In the genomic region with DNA sequence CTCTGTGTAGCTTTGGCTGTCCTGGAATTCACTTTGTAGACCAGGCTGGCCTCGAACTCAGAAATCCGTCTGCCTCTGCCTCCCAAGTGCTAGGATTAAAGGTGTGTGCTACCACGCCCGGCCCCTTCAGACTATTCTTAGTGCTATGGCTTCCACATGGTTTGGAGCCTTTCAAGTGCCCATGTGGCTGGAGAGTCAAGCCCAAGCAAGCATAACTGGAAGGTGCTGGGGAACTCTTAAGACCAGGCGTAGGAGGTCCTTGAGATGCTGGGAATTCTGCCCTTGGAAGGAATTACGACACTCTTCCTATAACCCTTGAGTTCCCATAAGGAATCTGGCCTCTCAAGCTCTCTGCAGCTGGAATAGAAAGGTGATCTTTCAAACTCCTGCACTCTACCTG, we compare ENCODE assay signal across 29 mouse cellular contexts. TPM values are rescaled to one million over a fixed set of nuclear protein-coding genes. Genes with fewer than 3 reads are reported as not detected.
"Had no signal": no experiment of that assay in that cellular context is flagged by ENCODE, and none has a peak within 500 bp of the region (broad histone marks: within the 10 kb centered on the region; RNA-seq: fewer than 3 reads in every experiment).

No protein-coding gene starts in this region.

- H3K27ac ChIP-seq: intestine, embryonic 15.5 days; kidney, embryonic 15.5 days; liver, embryonic 13.5 days; lung, embryonic 15.5 days; midbrain, embryonic 10.5 days; midbrain, embryonic 13.5 days had no signal

- H3K9ac ChIP-seq: intestine, embryonic 15.5 days; kidney, embryonic 15.5 days; liver, embryonic 13.5 days; lung, embryonic 15.5 days; midbrain, embryonic 13.5 days had no signal

- H3K9me3 ChIP-seq: intestine, embryonic 15.5 days; kidney, embryonic 15.5 days; liver, embryonic 13.5 days; lung, embryonic 15.5 days; megakaryocyte, embryonic 14.5 days; midbrain, embryonic 10.5 days; midbrain, embryonic 13.5 days had no signal

- ATAC-seq: intestine, embryonic 15.5 days; midbrain, embryonic 13.5 days had no signal

- H3K4me1 ChIP-seq: intestine, embryonic 15.5 days; kidney, embryonic 15.5 days; liver, embryonic 13.5 days; lung, embryonic 15.5 days; megakaryocyte, embryonic 14.5 days; midbrain, embryonic 10.5 days; midbrain, embryonic 13.5 days had no signal

- H3K4me2 ChIP-seq: intestine, embryonic 15.5 days; kidney, embryonic 15.5 days; liver, embryonic 13.5 days; lung, embryonic 15.5 days; midbrain, embryonic 13.5 days had no signal

- DNase-seq: kidney, adult 11 months; kidney, adult 8-10 months; kidney, postnatal 10 days; kidney, postnatal 36 days; liver, embryonic 13.5 days; thymus, adult 2 months; thymus, postnatal 14 days; thymus, postnatal 4 days had no signal

- H3K4me3 ChIP-seq: intestine, embryonic 15.5 days; kidney, embryonic 15.5 days; liver, embryonic 13.5 days; lung, embryonic 15.5 days; megakaryocyte, embryonic 14.5 days; midbrain, embryonic 10.5 days; midbrain, embryonic 13.5 days had no signal

- H3K27me3 ChIP-seq: intestine, embryonic 15.5 days; kidney, embryonic 15.5 days; liver, embryonic 13.5 days; lung, embryonic 15.5 days; megakaryocyte, embryonic 14.5 days; midbrain, embryonic 13.5 days had no signal

RNA-seq across cellular contexts. Expression of gene Slfnl1, which starts 24.6 kb away (rescaled TPM):
- total RNA-seq: left cerebral cortex, postnatal 36 days; liver, adult 2 months had no signal
- polyA plus RNA-seq: intestine, embryonic 15.5 days; kidney, embryonic 15.5 days; limb, embryonic 11.5 days; liver, embryonic 13.5 days; liver, embryonic 16.5 days; lung, embryonic 15.5 days; midbrain, embryonic 10.5 days; midbrain, embryonic 13.5 days; midbrain, postnatal 0 days; neural tube, embryonic 11.5 days; small intestine, adult 2 months; spleen, adult 2 months; stomach, embryonic 16.5 days had no signal

RNA-seq across cellular contexts. Expression of gene Gm8439, which starts 32.0 kb away (rescaled TPM):
- total RNA-seq: layer of hippocampus, adult 18-20 months; layer of hippocampus, postnatal 25 days; left cerebral cortex, adult 18-20 months; left cerebral cortex, postnatal 36 days; liver, adult 2 months; midbrain, postnatal 0 days had no signal
- polyA plus RNA-seq: intestine, embryonic 15.5 days; kidney, embryonic 15.5 days; limb, embryonic 11.5 days; limb, embryonic 14.5 days; liver, adult 2 months; liver, embryonic 13.5 days; lung, embryonic 15.5 days; midbrain, embryonic 10.5 days; midbrain, embryonic 13.5 days; midbrain, postnatal 0 days; neural tube, embryonic 11.5 days; neural tube, embryonic 14.5 days; small intestine, adult 2 months; spleen, adult 2 months; stomach, embryonic 16.5 days; testis, adult 2 months; thymus, adult 2 months had no signal
